Mouse (Mus musculus): ENCODE measurements around the gene Hnf1b. TPM values are rescaled to one million over a fixed set of nuclear protein-coding genes. Genes with fewer than 3 reads are reported as not detected.

Hnf1b gene
- polyA plus RNA-seq, 1 experiment from 2014 or later, result 9.0 TPM

- no peak overlapping the region for H3K4me3 ChIP-seq (ENCODE audit: low read length)
- no peaks in the 10 kb centered on the region for H3K9me3 ChIP-seq (ENCODE audit: control insufficient read depth, low read length)
- H3K4me1 ChIP-seq (ENCODE audit: control insufficient read depth, insufficient read depth, low read length), result peaks cover 31% of the 10 kb centered on the region
- H3K27me3 ChIP-seq (replicated peaks; ENCODE audit: control insufficient read depth, insufficient read depth, low read length), result no peaks in the 10 kb centered on the region
- ATAC-seq, result peak; percentile 94
- H3K4me2 ChIP-seq (ENCODE audit: low read depth, low read length), result no peak overlapping the region
- 24% methylated on average over 1 of the region's 1 CpGs for WGBS
- H3K9ac ChIP-seq (ENCODE audit: low read depth, low read length), result no peak overlapping the region
- H3K36me3 ChIP-seq (ENCODE audit: control insufficient read depth, insufficient read depth, low read length), result no peaks in the 10 kb centered on the region
- 0 out of 2 replicates have a peak overlapping the region, but pooled peaks have one; percentile 33 for H3K27ac ChIP-seq (ENCODE audit: low read length)
Observed at GRCm38 (mm10) chr11:83869147-83869546, 19.3 kb downstream of the Hnf1b start.

GRCm38 (mm10) chr11:83869686-83870085 is 19.8 kb downstream of the Hnf1b start:
- Histone ChIP-seq H3K4me2 (ENCODE audit: low read depth, low read length) (no peak overlapping the region), H3K4me3 (ENCODE audit: low read length) (no peak overlapping the region), H3K27ac (ENCODE audit: low read length) (no peak overlapping the region), H3K27me3 (replicated peaks; ENCODE audit: control insufficient read depth, insufficient read depth, low read length) (no peaks in the 10 kb centered on the region), H3K36me3 (ENCODE audit: control insufficient read depth, insufficient read depth, low read length) (no peaks in the 10 kb centered on the region), H3K9me3 (ENCODE audit: control insufficient read depth, low read length) (no peaks in the 10 kb centered on the region), H3K4me1 (ENCODE audit: control insufficient read depth, insufficient read depth, low read length) (peaks cover 31% of the 10 kb centered on the region), H3K9ac (ENCODE audit: low read depth, low read length) (no peak overlapping the region)
- 53% methylated on average over 3 of the region's 3 CpGs for WGBS
- no peak for ATAC-seq

- no peak overlapping the region for H3K4me2 ChIP-seq (ENCODE audit: low read depth, low read length)
- H3K4me1 ChIP-seq (ENCODE audit: control insufficient read depth, insufficient read depth, low read length), result peaks cover 31% of the 10 kb centered on the region
- WGBS, result 75% methylated on average over 9 of the region's 9 CpGs
- no peak overlapping the region for H3K27ac ChIP-seq (ENCODE audit: low read length)
- no peak for ATAC-seq
- no peaks in the 10 kb centered on the region for H3K36me3 ChIP-seq (ENCODE audit: control insufficient read depth, insufficient read depth, low read length)
- no peak overlapping the region for H3K9ac ChIP-seq (ENCODE audit: low read depth, low read length)
- H3K9me3 ChIP-seq (ENCODE audit: control insufficient read depth, low read length), result no peaks in the 10 kb centered on the region
- no peak overlapping the region for H3K4me3 ChIP-seq (ENCODE audit: low read length)
- H3K27me3 ChIP-seq (replicated peaks; ENCODE audit: control insufficient read depth, insufficient read depth, low read length), result no peaks in the 10 kb centered on the region
Observed at GRCm38 (mm10) chr11:83871780-83872554, 22.1 kb downstream of the Hnf1b start.

GRCm38 (mm10) chr11:83873509-83873908 is 23.6 kb downstream of the Hnf1b start:
- Histone ChIP-seq H3K36me3 (ENCODE audit: control insufficient read depth, insufficient read depth, low read length) (no peaks in the 10 kb centered on the region), H3K9me3 (ENCODE audit: control insufficient read depth, low read length) (no peaks in the 10 kb centered on the region), H3K9ac (ENCODE audit: low read depth, low read length) (no peak overlapping the region), H3K4me3 (ENCODE audit: low read length) (no peak overlapping the region), H3K4me1 (ENCODE audit: control insufficient read depth, insufficient read depth, low read length) (peaks cover 32% of the 10 kb centered on the region), H3K27ac (ENCODE audit: low read length) (peak overlapping the region; percentile 13; the same call in 1 of the 2 replicates), H3K4me2 (ENCODE audit: low read depth, low read length) (no peak overlapping the region), H3K27me3 (replicated peaks; ENCODE audit: control insufficient read depth, insufficient read depth, low read length) (no peaks in the 10 kb centered on the region)
- ATAC-seq, result no peak
- WGBS, result 48% methylated on average over 9 of the region's 9 CpGs

- Histone ChIP-seq H3K36me3 (ENCODE audit: control insufficient read depth, insufficient read depth, low read length) (no peaks in the 10 kb centered on the region), H3K27ac (ENCODE audit: low read length) (no peak overlapping the region), H3K4me3 (ENCODE audit: low read length) (no peak overlapping the region), H3K9ac (ENCODE audit: low read depth, low read length) (no peak overlapping the region), H3K4me2 (ENCODE audit: low read depth, low read length) (no peak overlapping the region), H3K27me3 (replicated peaks; ENCODE audit: control insufficient read depth, insufficient read depth, low read length) (no peaks in the 10 kb centered on the region), H3K4me1 (ENCODE audit: control insufficient read depth, insufficient read depth, low read length) (peaks cover 29% of the 10 kb centered on the region), H3K9me3 (ENCODE audit: control insufficient read depth, low read length) (no peaks in the 10 kb centered on the region)
- ATAC-seq, result no peak
- WGBS, result 87% methylated on average over 7 of the region's 7 CpGs
Observed at GRCm38 (mm10) chr11:83876630-83877029, 26.8 kb downstream of the Hnf1b start.

GRCm38 (mm10) chr11:83877765-83878164 is 27.9 kb downstream of the Hnf1b start:
- H3K4me1 ChIP-seq (ENCODE audit: control insufficient read depth, insufficient read depth, low read length), result peaks cover 28% of the 10 kb centered on the region

GRCm38 (mm10) chr11:83878417-83878952 is 28.6 kb downstream of the Hnf1b start:
- Histone ChIP-seq H3K27me3 (replicated peaks; ENCODE audit: control insufficient read depth, insufficient read depth, low read length) (no peaks in the 10 kb centered on the region), H3K36me3 (ENCODE audit: control insufficient read depth, insufficient read depth, low read length) (no peaks in the 10 kb centered on the region), H3K9ac (ENCODE audit: low read depth, low read length) (no peak overlapping the region), H3K4me2 (ENCODE audit: low read depth, low read length) (no peak overlapping the region), H3K4me1 (ENCODE audit: control insufficient read depth, insufficient read depth, low read length) (peaks cover 28% of the 10 kb centered on the region), H3K4me3 (ENCODE audit: low read length) (no peak overlapping the region), H3K27ac (ENCODE audit: low read length) (no peak overlapping the region), H3K9me3 (ENCODE audit: control insufficient read depth, low read length) (no peaks in the 10 kb centered on the region)
- no peak for ATAC-seq
- WGBS, result 55% methylated on average over 4 of the region's 4 CpGs

More at GRCm38 (mm10) chr11:83877765-83878164, 27.9 kb downstream of the Hnf1b start:
- WGBS, result 35% methylated on average over 8 of the region's 8 CpGs
- H3K27me3 ChIP-seq (replicated peaks; ENCODE audit: control insufficient read depth, insufficient read depth, low read length), result no peaks in the 10 kb centered on the region
- H3K9ac ChIP-seq (ENCODE audit: low read depth, low read length), result no peak overlapping the region
- no peak overlapping the region for H3K4me2 ChIP-seq (ENCODE audit: low read depth, low read length)
- no peak overlapping the region for H3K27ac ChIP-seq (ENCODE audit: low read length)
- H3K4me3 ChIP-seq (ENCODE audit: low read length), result no peak overlapping the region
- H3K36me3 ChIP-seq (ENCODE audit: control insufficient read depth, insufficient read depth, low read length), result no peaks in the 10 kb centered on the region
- ATAC-seq, result no peak; the same call in 1 of the 2 replicates
- H3K9me3 ChIP-seq (ENCODE audit: control insufficient read depth, low read length), result no peaks in the 10 kb centered on the region

GRCm38 (mm10) chr11:83879130-83879529 is 29.3 kb downstream of the Hnf1b start:
- 38% methylated on average over 3 of the region's 3 CpGs for WGBS
- peaks cover 30% of the 10 kb centered on the region for H3K4me1 ChIP-seq (ENCODE audit: control insufficient read depth, insufficient read depth, low read length)
- H3K36me3 ChIP-seq (ENCODE audit: control insufficient read depth, insufficient read depth, low read length), result no peaks in the 10 kb centered on the region

GRCm38 (mm10) chr11:83881438-83881837 is 31.6 kb downstream of the Hnf1b start:
- no peak overlapping the region for H3K4me2 ChIP-seq (ENCODE audit: low read depth, low read length)
- H3K36me3 ChIP-seq (ENCODE audit: control insufficient read depth, insufficient read depth, low read length), result no peaks in the 10 kb centered on the region
- WGBS, result 63% methylated on average over 5 of the region's 5 CpGs
- H3K9me3 ChIP-seq (ENCODE audit: control insufficient read depth, low read length), result no peaks in the 10 kb centered on the region
- peaks cover 32% of the 10 kb centered on the region for H3K4me1 ChIP-seq (ENCODE audit: control insufficient read depth, insufficient read depth, low read length)
- no peak overlapping the region for H3K9ac ChIP-seq (ENCODE audit: low read depth, low read length)
- H3K4me3 ChIP-seq (ENCODE audit: low read length), result no peak overlapping the region
- H3K27ac ChIP-seq (ENCODE audit: low read length), result no peak overlapping the region
- ATAC-seq, result no peak
- H3K27me3 ChIP-seq (replicated peaks; ENCODE audit: control insufficient read depth, insufficient read depth, low read length), result no peaks in the 10 kb centered on the region

More at GRCm38 (mm10) chr11:83879130-83879529, 29.3 kb downstream of the Hnf1b start:
- no peaks in the 10 kb centered on the region for H3K9me3 ChIP-seq (ENCODE audit: control insufficient read depth, low read length)
- H3K4me2 ChIP-seq (ENCODE audit: low read depth, low read length), result no peak overlapping the region
- ATAC-seq, result no peak
- no peak overlapping the region for H3K9ac ChIP-seq (ENCODE audit: low read depth, low read length)
- no peaks in the 10 kb centered on the region for H3K27me3 ChIP-seq (replicated peaks; ENCODE audit: control insufficient read depth, insufficient read depth, low read length)
- H3K27ac ChIP-seq (ENCODE audit: low read length), result no peak overlapping the region
- H3K4me3 ChIP-seq (ENCODE audit: low read length), result no peak overlapping the region

Measured in intestine, embryonic 16.5 days (tissue).